Mouse (Mus musculus): Measurements from ENCODE around the gene Aftph.

- TF ChIP-seq POLR2A (IDR thresholded peaks at IDR 0.05; ENCODE audit: low read depth, low read length) (no peak), CTCF (IDR thresholded peaks at IDR 0.05; ENCODE audit: extremely low read depth, insufficient read depth, insufficient read length, insufficient replicate concordance) (no peak)
Measured at GRCm38 (mm10) chr11:20662811-20663210, 78.6 kb downstream of the Aftph start.
